Mouse (Mus musculus) spleen, adult 12 weeks (tissue): ENCODE measurements around the gene Adcy10.

ENCODE experiments used
- DNase-seq: peaks from one replicate; pipeline ENCODE4 v3.0.0; 2022; ENCODE audit warnings: low spot score

Adcy10 gene

DNA sequence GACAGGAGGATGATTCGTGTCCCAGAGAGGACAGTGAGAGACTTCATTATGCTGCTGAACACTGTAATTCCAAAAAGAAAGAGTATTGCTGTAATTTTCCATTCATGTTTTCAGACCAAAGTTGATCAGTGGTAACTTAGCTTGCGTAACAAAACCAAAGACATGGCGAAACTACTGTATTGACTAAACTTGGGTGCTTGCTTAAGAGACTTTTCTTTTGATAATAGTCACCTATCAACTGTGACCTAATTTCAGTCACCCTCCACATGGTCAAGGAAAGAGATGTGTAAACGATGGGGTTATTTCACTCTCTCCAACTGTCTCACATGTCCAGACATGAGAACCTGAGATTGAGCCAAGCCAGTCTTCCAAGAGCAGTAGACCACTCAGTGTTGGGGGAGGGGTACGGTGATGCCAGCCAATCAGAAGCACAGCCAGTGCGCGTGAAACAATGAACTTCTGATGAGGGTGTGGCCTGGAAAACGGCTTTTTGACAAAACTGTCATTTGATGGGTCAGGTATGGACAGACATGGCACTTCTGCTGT lies at the start of gene Adcy10:
Adcy10 (plus strand) TSS at position 496 of the 546 bp plus-strand sequence.
- no peak for DNase-seq

DNA sequence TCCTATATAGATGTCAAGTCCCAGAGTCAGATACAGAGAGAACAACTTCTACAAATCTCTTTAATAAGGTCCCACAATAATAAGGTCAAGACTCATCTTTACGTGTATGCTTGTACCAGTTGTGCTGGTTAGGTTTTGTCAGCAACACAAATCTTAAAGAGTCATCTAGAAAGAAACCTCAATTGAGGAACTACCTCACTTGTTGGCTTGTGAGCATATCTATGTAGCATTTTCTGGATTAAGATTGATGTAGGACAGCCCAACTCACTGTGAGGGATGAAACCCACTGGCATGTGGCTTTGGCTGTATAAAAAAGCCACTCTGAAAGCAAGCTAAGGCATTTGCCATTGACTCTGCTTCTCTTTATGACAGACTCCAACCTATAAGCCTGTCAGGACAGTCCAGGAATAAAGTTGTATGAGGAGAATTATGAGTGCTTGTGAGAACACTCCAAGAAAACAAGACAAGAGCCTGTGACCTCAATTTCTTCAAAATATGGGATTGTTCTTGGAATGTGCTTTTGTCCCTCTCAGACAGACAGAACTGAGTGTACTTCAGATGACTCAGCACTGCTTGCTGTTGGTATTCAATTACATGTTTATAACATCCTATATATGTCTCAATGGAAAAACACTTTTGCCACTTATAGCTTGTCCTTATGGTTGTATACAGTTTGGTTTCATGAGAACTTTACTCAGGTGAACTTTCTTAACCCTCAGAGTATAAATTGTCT lies 46.5 kb upstream of the Adcy10 start:
- no peak for DNase-seq

DNA sequence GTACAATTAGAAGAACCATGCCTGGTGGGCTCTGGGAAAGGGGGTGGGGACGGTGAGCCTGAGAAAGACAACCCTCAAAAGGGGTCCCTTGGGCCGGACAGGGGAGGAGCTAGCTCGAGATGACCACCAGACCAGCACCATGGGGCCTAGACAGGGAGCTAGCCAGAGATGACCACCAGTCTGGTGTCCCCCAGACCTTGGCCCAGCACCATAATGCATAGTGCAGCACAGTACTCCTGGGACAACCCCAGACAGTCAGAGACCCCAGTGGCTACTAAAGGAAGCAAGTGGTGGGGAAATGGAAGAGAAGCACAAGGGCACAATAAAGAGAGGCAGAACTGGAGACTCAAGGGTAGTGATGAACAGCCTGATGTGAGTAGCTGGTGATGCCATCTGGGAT lies 44.2 kb upstream of the Adcy10 start:
- no peak for DNase-seq

DNA sequence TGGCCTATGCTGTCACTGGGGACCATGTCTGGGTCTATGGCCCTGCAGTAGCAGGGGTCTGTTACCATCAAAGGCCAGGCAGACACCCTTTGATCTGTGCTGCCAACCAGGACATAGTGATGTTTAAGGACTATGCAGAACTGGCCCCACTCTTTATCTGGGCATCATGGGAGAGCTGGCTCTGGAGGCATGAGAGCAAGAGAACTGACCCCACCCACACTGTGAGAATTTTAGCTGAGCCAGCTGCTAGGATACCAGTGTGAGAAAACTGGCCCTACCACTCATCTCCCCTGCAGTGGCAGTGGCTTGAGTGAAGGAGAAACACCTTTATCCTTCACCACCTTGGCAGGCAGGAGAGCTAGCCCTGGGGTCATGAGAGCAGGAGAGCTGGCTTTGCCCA lies 43.8 kb upstream of the Adcy10 start:
- no peak for DNase-seq

DNA sequence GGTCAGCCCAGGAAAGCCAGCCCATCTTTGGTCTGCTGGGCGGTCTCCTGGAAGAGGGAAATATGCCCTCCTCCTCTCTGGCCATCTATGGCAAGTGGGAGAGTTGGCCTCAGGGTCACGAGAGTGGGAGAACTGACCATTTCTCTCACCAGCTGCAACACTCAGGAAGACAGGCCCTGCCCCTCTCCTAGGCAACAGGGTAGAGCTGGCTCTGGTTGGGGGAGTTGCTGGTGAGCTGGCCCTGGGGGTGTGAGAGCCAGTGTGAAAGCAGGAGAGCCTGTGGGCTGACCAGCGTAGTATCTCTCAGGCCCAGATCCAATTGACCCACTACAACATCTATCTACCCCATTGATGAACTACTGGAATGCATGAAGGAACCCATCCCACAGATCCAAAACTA lies 43.3 kb upstream of the Adcy10 start:
- no peak for DNase-seq

DNA sequence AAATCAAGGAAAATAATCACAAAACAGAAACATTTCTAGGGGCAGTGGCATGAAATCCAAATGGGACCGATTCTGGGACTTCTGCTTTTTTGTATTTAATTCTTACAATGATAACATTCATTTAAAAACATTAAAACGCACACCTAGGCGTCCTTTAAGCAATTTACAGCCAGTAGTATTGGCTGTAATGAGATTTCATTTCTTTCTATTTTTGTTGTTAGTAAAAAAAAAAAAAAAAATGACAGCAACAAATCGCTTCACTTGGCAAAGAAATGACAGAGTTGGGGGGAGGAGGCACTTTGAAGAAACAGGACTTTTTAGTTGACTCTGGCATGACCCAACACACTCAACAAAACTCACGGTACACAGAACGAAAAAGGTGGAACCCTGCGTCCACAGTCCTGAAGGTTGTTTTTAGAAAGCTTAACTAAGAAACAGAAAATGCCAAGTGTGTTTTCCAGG lies 25.9 kb upstream of the Adcy10 start:
- DNase-seq = no peak

DNA sequence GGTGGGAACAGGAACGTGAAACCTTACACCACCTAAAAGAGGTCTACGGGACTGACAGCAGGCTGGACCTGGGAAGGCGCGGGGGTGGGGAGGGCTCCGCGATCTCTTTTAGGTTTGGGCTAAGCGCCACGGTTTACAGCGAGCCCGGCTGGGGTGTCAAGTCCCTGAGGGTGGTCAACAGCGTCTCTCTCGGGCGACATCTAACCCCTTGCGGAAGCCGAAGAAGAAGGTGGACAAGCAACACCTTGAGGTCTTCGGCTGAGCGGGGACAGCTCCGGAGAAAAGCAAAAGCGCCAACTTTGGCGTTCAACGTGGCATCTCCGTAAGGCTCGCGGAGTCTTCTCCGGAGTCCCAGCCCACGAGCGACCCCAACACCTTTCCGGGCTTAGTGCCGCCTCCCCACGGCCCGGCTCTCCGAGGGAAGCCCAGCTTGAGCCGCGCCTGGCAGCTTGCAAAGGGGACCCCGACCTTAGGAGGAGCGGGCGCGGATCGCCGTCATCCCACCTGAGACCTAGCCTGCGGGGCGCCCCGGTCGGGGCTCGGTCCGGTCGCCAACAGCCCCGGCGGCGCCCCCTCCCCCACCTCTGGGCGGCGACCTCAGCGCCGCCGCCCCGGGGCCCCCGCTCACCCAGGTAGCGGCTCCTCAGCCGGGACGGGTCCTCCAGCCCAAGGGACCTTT lies 25.3 kb upstream of the Adcy10 start:
- peak; percentile 58 for DNase-seq

DNA sequence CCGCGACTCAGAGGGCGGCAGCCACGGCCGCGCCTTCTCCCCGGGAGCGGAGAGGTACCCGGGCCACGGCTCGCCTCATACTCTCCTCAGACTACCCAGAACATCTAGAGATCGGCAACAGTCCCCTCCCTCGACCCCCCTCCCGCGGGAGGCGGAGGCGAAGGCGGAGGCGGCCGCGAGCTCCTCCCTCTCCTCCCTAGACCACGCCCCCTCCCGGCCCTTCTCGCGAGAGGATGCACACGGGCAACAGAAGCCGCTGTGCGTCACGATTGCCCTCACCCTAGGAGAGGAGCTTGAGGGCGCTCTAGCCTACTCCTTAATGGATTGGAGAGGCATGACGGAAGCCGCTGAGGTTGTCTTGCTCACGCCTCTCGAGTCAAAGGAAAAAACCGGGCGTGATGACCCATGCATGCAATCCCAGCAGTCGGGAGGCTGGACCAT lies 24.6 kb upstream of the Adcy10 start, which contains the start of the genes Dcaf6 and Mpc2:
Dcaf6 (minus strand) TSS at position 116 of the 441 bp plus-strand sequence.
Mpc2 (plus strand) TSS at position 278 of the 441 bp plus-strand sequence.
- peak; percentile 100 for DNase-seq

DNA sequence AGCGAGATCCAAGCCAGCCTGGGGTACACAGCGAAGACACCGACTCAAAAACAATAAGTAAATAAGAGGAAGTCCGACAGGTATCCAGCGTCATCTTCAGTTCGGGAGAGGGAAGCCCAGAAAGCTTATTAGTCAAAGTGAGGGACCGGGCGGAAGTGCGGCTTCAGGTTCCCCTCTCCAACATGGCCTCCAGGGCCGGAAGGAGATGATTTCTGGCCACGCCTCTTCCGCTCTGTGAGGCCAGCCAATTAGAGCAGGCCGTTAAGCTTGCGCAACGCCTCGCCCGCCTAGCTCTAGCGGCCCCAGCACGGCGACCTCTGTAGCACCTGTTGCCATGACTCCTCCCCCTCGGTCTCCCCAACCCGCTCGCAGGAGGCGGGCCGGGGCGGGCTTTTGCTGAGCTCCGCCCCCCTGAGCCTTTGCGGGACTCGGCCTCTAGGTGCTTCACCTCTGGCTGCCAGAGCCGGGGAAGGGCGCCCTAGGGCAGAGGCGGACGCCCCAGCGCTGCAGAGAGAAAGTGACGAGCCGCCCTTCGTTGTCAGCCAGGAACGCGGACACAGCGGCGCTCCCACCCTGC lies 24.1 kb upstream of the Adcy10 start:
- peak; percentile 100 for DNase-seq

DNA sequence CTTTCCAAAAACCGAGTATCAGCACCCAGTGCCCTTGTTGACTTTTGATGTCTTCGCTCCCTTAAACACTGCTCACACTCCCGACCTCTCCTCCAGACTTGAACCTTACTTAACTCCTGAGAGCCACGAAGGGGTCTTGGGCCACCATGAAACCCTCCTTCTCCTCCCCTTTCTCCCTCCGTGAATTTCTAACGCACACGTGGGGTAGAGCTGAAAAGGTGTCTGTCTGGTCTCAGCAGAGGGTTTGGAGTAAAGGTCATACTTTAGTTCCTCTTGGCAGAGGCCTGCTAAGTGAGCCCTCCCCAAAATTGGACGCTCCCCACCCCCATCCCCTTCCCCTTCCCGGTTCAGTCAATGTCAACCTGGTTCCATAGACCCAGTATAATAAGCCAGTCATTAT lies 23.3 kb upstream of the Adcy10 start:
- no peak for DNase-seq

DNA sequence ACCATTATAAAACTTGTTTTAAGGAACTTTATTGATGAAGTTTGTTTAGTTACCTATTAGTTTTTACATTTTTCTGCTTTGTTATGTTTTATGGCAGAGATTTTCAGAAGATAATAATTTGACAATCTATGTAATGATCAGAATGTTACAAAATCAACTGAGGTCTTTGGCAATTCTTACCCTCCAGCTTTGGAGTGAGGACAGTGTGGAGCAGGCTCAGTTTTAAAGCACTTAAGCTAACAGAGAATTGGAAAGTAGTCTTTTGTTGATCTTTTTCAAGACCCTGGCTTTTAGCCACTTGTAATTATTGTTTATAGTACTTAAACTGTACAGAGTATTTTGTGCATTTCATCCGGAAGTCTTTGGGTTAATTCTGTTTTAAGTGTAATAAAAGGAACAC lies 22.1 kb upstream of the Adcy10 start:
- DNase-seq = no peak

DNA sequence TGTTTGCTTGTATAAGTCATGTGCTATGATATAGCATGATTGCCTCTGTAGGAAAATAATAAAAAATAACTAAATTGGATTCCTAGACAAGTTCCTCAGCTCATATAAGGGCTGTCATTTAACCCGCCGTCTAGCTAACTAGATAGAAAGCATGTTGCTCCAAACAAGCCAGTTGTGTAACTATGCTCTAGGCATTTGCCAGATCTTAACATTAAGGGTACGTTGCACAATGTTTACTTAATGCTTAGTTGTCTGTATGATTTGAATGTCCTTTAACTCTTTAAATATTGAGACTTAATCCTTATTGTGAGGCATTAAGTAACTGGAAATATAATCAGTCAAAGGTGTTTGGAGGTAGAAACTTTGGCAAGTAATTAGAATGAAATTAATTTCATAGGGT lies 20.4 kb upstream of the Adcy10 start:
- DNase-seq = no peak

DNA sequence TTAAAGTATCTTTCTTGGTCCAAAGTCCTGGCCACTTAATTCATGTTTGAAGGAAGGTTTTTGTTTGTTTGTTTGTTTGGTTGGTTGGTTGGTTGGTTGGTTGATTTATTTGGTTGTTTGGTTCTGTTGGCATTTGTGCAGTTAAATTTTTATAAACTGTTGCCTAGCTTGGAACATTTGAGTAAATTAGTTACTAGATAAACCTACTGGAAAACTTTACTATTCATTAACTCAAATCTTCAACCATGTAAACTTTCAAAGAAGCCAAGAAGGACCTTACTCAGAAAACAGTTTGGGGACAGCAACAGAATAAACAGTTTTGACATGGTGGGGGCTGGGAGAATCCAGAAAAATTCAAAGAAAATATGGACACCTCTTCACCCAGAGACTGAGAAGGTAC lies 16.0 kb upstream of the Adcy10 start:
- DNase-seq = no peak

DNA sequence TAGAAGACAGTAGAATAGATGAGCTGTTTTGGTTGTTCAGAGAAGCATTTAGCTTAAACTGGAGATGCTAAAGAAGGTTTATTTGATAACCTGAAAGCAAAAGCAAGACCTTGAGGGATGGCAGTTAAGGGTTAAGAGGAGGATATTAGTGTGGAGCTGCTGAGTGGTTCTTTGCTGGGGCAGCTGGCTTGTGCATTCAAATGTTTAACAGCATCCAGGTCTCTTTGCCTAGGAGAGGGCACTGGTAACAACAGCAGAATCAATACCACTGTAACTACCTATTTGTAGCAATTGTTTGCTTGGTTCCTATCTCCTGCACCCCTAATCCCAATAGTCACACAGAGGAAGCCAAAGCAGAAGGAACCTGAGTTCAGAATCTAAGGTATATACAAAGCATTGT lies 15.3 kb upstream of the Adcy10 start:
- no peak for DNase-seq

DNA sequence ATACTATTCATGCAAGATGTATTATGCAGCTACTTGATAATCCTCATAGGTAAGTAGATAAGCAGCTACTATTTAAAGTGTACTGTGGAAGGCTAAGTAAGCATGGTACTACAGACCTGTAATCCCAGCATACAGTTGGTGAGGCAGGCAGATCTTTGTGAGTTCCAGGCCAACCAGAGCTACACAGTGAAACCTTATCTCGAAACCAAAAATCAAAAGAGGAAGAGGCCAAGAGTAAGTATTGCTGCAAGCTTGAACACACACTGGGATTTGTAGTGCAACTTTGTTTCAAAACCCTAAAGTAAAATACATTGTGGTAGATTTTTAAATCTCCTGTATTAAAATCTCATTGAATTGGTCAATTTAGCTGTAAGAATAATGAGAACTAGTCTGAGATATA lies 13.5 kb upstream of the Adcy10 start:
- no peak for DNase-seq

DNA sequence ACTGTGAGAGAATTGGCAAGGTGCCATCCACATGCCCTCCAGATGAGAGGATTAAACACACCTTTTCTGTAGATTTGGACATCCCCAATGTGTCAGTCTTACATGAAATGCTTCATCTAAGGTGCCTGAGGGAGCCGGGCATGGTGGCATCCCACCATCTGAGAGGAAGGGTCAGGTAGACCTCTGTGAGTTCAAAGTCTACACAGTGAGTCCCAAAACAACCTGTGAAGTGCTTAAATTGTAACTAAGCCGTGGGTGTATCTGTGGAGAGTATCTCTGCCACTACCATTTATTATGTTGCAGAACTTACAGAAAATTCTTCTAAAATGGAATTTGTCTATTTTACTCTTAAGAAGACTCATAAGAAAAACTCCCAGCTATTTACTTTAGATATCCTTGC lies 1.1 kb downstream of the Adcy10 start:
- DNase-seq = no peak

DNA sequence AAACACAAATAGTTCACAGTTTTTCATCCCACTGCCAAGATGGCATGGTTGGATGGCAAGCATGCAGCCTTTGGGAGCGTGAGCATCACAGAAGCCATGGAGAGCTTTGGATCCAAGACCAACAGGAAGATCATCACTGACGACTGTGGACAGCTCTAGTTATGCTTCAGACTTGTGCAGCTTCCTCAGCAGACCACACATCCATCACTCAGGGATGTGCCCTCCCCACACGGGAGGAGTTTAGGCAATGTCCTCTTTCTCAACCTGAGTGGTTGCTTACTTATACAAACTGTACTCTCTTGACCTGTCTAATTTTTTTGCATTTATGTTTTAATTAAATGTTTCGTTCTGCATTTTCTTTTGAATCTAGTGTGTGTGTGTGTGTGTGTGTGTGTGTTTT lies 4.2 kb downstream of the Adcy10 start:
- no peak for DNase-seq

DNA sequence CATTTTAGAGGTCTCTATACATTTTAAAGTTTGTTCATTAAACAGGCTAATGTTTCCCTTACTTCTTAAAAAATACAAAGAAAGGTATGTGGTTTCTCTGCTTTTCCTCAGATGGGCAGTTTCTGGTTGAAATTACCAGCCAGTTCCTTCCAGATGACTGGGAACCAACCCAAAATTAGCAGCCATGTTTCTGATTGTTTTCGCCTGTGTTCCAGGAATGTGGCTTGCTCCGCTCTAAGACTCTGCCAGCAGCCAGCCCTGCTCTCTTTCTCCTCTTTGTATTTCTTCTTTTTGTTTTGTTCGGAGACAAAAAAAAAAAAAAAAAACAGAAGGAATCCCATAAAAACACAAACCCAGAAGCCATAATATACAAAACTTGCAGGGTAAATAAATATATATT lies 13.9 kb downstream of the Adcy10 start:
- no peak for DNase-seq

DNA sequence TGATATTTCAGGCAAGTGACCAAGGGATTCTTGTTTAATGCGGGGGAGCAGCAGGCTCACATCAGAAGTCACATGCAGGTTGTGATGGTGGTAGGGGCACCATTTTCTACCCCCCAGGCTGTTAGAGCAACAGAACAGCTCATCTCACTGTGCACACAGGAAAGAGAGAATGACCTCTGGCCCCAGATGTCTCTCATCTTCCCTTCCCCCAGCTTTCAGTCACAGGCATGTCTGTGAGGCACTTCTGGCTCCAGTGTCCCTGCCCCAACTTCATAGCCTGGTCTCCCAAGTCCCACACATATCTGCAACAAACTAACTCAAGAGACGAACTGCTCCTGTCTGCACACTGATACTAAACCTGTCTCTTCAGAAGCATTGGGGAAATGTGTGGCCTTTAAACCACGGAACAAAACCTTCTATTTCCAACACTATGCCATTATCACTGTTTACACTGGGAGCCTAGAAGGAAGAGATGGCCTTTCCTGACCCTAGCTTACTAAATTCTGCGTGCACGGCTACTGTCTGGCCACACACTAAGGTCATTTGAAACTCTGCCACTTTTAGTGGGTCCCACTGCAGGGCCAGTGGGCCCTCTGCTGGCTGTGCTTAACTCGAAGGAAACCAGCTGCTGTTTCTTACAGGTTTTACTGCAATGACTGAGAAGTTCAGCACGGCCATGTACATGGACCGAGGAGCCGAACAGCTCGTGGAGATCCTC lies 18.5 kb downstream of the Adcy10 start:
- no peak for DNase-seq

DNA sequence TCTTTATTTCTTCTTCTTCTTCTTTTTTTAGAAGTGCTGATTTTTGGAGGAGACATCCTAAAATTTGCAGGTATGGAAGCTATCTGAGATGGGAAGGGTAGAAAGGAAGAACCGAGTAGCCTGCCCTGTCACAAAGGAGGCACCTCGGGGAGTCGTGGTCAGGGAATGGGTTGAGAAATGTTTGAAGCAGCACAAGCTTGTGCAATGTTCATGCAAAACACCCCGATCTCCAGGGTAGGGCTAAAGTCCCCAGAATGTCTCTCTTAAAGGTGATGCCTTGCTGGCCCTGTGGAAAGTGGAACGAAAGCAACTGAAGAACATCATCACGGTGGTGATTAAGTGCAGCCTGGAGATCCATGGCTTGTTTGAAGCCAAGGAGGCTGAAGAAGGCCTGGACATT lies 21.3 kb downstream of the Adcy10 start:
- no peak for DNase-seq

DNA sequence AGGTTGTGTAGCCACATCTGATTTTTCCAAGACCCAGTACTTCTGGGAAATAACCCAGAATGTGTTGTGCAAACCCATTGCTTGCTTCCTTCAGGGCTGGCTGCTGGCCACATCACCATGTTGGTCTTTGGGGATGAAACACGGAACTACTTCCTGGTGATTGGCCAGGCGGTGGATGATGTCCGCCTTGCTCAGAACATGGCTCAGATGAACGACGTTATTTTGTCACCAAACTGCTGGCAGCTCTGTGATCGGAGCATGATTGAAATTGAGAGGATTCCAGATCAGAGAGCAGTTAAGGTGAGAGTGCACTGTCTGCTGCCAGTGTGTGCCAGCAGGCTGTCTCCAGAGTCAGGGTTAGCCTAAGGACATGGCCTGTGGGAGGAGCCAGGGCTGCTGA lies 25.2 kb downstream of the Adcy10 start:
- no peak for DNase-seq

DNA sequence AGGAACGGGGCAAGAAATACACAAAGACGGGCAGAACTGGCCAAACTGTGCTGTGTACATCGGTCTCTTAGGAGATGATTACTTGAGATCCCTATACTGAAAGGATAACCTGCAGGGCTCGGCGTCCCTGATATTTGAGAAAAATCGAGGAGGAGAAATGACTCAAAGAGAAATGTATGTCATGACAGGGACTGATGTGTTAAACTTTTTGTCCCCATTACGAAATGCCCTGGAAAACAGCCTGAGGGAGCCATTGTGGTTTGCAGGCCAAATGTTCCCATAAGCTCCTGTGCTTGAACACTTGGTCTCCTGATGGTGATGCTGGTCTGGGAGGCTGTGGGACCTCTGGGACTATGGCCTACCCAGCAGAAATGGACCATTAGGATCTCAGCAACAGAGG lies 35.7 kb downstream of the Adcy10 start:
- DNase-seq = no peak
